Mouse (Mus musculus): Measurements from ENCODE around the gene Frem1.

- TF ChIP-seq CTCF (IDR thresholded peaks at IDR 0.05) (no peak), EP300 (IDR thresholded peaks at IDR 0.05) (no peak)
Observed at GRCm38 (mm10) chr4:82970901-82971648, 81.1 kb downstream of the Frem1 start.

Data from lung, postnatal 0 days (tissue).